Mouse (Mus musculus) lung, adult 2 months (tissue): ENCODE data around the gene Lrrc55.

ENCODE experiments used
- CTCF ChIP-seq: fragments of 200-500 bp; IDR thresholded peaks from 2 replicates; pipeline ENCODE4 v1.5.1; 2011; ENCODE audit warnings: mild to moderate bottlenecking, low read length, control low read depth; ENCODE audit not compliant: insufficient read depth
- POLR2A ChIP-seq: fragments of 200-500 bp; IDR thresholded peaks from 2 replicates; pipeline ENCODE4 v1.6.1; 2011; ENCODE audit warnings: low read depth, mild to moderate bottlenecking, control low read depth, low read length, borderline replicate concordance; ENCODE audit errors: extremely low read depth

GRCm38 (mm10) chr2:85216606-85217005 lies 19.6 kb upstream of the Lrrc55 start:
- TF ChIP-seq CTCF = no peak
- no peak for TF ChIP-seq POLR2A
